19 mouse cellular contexts compared by ENCODE assay signal in genomic region chr1:83642656-83643055, GRCm38 (mm10).
DNase-seq lines count a peak whose midpoint lies in the region; ATAC-seq and TF ChIP-seq lines count a peak whose summit lies in the region.
"Had no signal": no experiment of that assay in that cellular context is flagged by ENCODE, and none has a peak within 500 bp of the region (broad histone marks: within the 10 kb centered on the region; RNA-seq: fewer than 3 reads in every experiment).

No protein-coding gene starts in this region.

- H3K36me3 ChIP-seq in intestine, postnatal 0 days (ENCODE audit: control insufficient read depth, insufficient read depth) = no peaks in the 10 kb centered on the region
- no peaks in the 10 kb centered on the region for H3K36me3 ChIP-seq in neural tube, embryonic 15.5 days
- H3K36me3 ChIP-seq: embryonic facial prominence, embryonic 12.5 days; heart, embryonic 13.5 days had no signal

- H3K9me3 ChIP-seq in intestine, postnatal 0 days (ENCODE audit: control insufficient read depth) = no peaks in the 10 kb centered on the region
- no peaks in the 10 kb centered on the region for H3K9me3 ChIP-seq in neural tube, embryonic 15.5 days (replicated peaks)
- H3K9me3 ChIP-seq: embryonic facial prominence, embryonic 12.5 days; heart, embryonic 13.5 days had no signal

- no peaks in the 10 kb centered on the region for H3K27me3 ChIP-seq in intestine, postnatal 0 days (replicated peaks; ENCODE audit: control insufficient read depth, insufficient read depth, low read length)
- no peaks in the 10 kb centered on the region for H3K27me3 ChIP-seq in neural tube, embryonic 15.5 days (replicated peaks)
- H3K27me3 ChIP-seq: CH12.LX; embryonic facial prominence, embryonic 12.5 days; heart, embryonic 13.5 days had no signal

- H3K4me3 ChIP-seq in intestine, postnatal 0 days (ENCODE audit: low read depth, low read length) = no peak overlapping the region
- H3K4me3 ChIP-seq in neural tube, embryonic 15.5 days (replicated peaks) = no peak overlapping the region
- H3K4me3 ChIP-seq: embryonic facial prominence, embryonic 12.5 days; heart, embryonic 13.5 days had no signal

- intact Hi-C loops in heart, postnatal 36 days (cut with DNase I) = no loop called here

- H3K4me1 ChIP-seq in intestine, postnatal 0 days (replicated peaks; ENCODE audit: control insufficient read depth, insufficient read depth, low read length) = no peaks in the 10 kb centered on the region
- H3K4me1 ChIP-seq in neural tube, embryonic 15.5 days = no peaks in the 10 kb centered on the region
- H3K4me1 ChIP-seq: embryonic facial prominence, embryonic 12.5 days; heart, embryonic 13.5 days had no signal

- H3K4me2 ChIP-seq in intestine, postnatal 0 days (replicated peaks; ENCODE audit: low read depth) = no peak overlapping the region
- H3K4me2 ChIP-seq in neural tube, embryonic 15.5 days = no peak overlapping the region
- H3K4me2 ChIP-seq: embryonic facial prominence, embryonic 12.5 days; heart, embryonic 13.5 days; hindbrain, embryonic 14.5 days had no signal

- peak; percentile 5 for DNase-seq in heart, postnatal 4 days
- DNase-seq in heart, postnatal 36 days = no peak
- peak; percentile 20 to 21 for DNase-seq in cerebellum, adult 18-20 months
- DNase-seq in cerebellum, adult 9-10 months = peak; percentile 14
- peak; percentile 13 to 40 for DNase-seq in cerebellum, postnatal 25 days
- DNase-seq: adrenal gland, postnatal 14 days; forebrain, postnatal 0 days; gastrocnemius, postnatal 36 days; heart, adult 11 months; kidney, adult 8-10 months had no signal

- no peak for TF ChIP-seq CTCF in intestine, postnatal 0 days (IDR thresholded peaks at IDR 0.05; ENCODE audit: low read depth)

- no peak for ATAC-seq in intestine, postnatal 0 days
- ATAC-seq in neural tube, embryonic 15.5 days (ENCODE audit: low FRiP score) = no peak
- ATAC-seq: activated CD4-positive, CD25-positive, alpha-beta regulatory T cell, adult 4 months; forebrain, postnatal 0 days; intestine, embryonic 16.5 days; Patski had no signal

- no peak overlapping the region for H3K9ac ChIP-seq in intestine, postnatal 0 days (ENCODE audit: low read depth, low read length)
- H3K9ac ChIP-seq in neural tube, embryonic 15.5 days (replicated peaks) = no peak overlapping the region
- H3K9ac ChIP-seq: embryonic facial prominence, embryonic 12.5 days; forebrain, postnatal 0 days; heart, embryonic 13.5 days; hindbrain, embryonic 14.5 days had no signal

- no peak overlapping the region for H3K27ac ChIP-seq in intestine, postnatal 0 days (ENCODE audit: low read depth, low read length)
- H3K27ac ChIP-seq in neural tube, embryonic 15.5 days (replicated peaks) = no peak overlapping the region
- H3K27ac ChIP-seq: embryonic facial prominence, embryonic 12.5 days; heart, embryonic 13.5 days; hindbrain, embryonic 14.5 days had no signal

Comparison
In these comparisons a context has a peak if more than half of its experiments do, and no peak if none do; other contexts are left out.
1. DNase-seq: peak in heart, postnatal 4 days (single experiment), cerebellum, adult 18-20 months (2 of 2), cerebellum, adult 9-10 months (single experiment) and cerebellum, postnatal 25 days (2 of 2); none in heart, postnatal 36 days (0 of 2).